Mouse (Mus musculus): ENCODE measurements around the gene Cplx3.
A peak's percentile ranks its signal among the peaks of the same experiment; 100 is the strongest.

Cplx3 gene

GRCm38 (mm10) chr9:57638651-57639459 is 32.8 kb upstream of the Cplx3 start:
- DNase-seq (ENCODE audit: low read depth in 1 of 2, low spot score in 2 of 2): no peak

DNA sequence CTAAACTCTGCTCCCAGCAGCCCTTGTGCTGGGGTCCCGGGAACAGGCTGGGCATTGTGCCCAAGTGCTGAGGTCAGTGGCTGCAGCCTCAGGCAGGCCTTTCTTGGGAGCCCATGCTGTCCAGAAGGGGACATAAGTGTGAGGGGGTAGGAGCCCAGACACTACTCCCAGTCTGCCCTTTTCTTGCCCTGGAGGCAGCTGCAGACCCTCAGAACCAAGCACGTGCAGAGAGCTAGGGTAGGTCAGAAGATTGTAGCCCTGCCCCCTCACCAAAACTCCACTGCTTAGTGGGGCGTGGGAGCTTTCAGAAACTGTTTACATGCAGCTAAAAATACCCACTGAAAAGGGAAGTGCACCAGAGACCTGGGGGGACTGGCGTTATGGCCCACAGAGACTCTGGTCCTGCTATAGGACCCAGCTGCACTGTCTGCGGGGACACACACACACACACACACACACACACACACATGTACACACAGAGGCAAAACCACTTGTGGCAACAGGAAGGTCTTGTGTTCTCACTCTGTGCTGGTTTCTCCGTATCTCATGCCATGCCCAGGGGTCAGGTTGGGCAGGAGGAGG is 31.8 kb upstream of the Cplx3 start:
- no peak for DNase-seq (ENCODE audit: low read depth in 1 of 2, low spot score in 2 of 2)

DNA sequence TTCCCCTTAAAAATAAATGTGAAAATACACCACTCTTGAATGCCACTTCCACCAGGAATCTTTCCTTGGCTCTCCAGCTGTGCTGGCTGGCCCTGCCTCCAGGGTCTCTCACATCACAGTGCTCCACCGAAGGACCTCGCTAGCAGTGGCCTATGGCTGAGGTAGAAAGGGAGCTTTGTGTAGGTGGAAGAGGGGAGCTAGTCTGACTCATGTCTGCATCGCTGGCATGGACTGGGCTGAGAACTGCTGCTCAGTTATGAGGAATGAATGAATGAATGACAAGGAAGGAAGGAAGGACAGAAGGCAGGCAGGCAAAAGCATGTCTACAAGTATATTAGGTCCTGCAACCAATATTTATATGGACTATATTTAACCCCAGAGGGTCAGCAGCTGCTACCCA is 31.2 kb upstream of the Cplx3 start:
- no peak for DNase-seq (ENCODE audit: low read depth in 1 of 2, low spot score in 2 of 2)

DNA sequence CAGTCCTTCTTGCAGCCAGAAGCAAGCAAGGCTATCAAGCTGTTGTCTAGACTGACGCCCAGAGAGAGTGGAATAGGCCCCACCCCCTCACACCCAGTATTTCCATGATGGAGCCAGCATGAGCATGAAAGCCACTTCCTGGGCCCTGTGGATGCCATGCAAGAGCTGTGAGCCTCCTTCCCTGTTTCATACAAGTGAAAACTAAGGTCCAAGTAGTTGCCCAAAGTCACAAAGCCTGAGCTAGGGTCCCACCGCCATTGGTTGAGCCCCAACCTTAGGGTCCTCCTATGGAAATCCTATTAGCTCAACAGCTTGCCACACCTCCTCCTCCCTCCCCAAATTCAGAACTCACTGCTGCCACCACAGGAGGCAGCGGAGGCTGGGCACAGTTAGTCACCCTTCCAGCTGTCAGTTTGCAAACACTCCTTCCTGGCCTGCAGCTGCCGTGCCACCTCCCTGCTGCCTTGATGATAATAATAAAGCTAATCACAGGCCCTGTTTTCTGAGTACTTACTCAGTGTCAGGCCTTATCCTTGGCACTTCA is 27.5 kb upstream of the Cplx3 start:
- no peak for DNase-seq (ENCODE audit: low read depth in 1 of 2, low spot score in 2 of 2)

DNA sequence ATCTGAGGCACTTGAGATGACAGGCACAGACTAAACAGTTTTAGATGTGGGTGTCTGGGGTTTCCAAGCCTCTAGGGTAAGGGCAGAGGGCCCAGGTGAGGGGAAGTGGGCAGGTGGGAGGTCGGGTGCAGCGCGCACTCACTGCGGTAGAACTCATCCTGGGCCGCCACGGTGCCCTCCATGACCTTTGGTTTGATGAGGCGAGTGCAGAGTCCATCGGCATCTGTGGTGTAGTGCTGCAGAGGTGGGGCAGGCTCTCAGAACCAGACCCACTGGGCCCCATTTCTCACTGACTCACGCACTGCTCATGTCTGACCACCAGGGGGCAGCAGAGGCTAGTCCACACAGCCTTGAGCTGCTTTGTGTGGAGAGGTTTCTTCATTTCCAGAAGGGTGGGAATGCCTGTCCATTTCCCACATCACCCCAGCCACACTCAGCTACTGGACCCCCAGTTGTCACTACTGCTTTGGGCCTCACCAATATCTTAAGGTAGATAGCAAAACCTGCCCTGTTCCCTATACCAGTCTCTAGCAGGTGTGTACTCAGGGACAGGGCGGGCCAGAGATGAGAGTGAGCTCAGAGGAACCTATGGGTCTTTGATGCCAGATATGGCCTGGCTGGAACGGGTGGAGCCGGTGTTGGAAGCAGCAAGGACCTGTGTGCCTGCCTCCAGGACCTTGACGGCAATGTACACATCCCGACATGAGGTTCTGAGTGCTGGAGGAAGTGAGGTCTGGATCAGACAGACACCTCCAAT is 23.2 kb upstream of the Cplx3 start:
- DNase-seq (ENCODE audit: low read depth in 1 of 2, low spot score in 2 of 2): peak in 1 of 2 experiments; percentile 67

- DNase-seq (ENCODE audit: low read depth in 1 of 2, low spot score in 2 of 2): no peak
These were observed 22.6 kb upstream of the Cplx3 start for GRCm38 (mm10) chr9:57628717-57629116.

DNA sequence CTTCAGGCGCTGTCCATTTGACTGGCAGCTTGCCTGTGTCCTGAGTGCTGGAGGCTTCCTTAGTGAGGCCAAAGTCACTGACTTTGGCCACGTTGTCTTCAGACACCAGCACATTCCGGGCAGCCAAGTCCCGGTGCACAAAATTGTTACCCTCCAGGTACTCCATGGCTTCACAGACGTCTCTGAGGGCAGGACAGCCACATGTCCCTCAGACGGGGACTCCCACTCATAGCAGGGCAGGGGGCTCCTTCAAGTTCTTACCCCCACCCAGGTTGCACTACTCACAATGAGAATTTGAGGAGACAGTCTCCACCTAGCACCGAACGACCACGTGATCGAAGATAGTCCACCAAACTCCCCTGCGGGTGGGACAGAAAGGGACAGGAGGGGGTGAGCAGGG is 21.8 kb upstream of the Cplx3 start:
- no peak for DNase-seq (ENCODE audit: low read depth in 1 of 2, low spot score in 2 of 2)

GRCm38 (mm10) chr9:57627191-57627590 is 21.1 kb upstream of the Cplx3 start:
- no peak for DNase-seq (ENCODE audit: low read depth in 1 of 2, low spot score in 2 of 2)

GRCm38 (mm10) chr9:57625674-57626500 is 19.8 kb upstream of the Cplx3 start:
- DNase-seq (ENCODE audit: low read depth in 1 of 2, low spot score in 2 of 2): no peak

DNA sequence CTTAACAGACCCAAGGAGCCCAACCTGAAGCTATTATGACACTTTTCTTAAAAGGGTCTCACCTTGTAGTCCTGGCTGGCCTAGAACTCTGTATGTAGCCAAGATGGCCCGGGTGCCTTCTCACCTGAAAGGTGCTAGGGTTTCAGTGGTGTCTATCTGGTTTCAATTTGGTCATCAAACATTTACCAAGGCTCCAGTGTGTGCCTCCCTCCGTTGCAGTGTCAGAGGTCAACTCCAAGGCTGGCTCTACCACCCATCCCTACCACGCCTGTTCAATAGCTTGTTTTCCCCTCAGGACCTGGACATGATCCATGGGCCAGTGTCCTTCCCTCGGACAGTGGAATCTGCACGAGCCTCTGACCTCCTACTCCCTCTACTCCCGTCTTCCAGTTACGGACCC is 18.2 kb upstream of the Cplx3 start:
- no peak for DNase-seq (ENCODE audit: low read depth in 1 of 2, low spot score in 2 of 2)

GRCm38 (mm10) chr9:57620674-57621073 is 14.6 kb upstream of the Cplx3 start, which contains the start of gene Lman1l:
TSS of gene Lman1l (minus strand) at chr9:57620774.
- no peak for DNase-seq (ENCODE audit: low read depth in 1 of 2, low spot score in 2 of 2)

DNA sequence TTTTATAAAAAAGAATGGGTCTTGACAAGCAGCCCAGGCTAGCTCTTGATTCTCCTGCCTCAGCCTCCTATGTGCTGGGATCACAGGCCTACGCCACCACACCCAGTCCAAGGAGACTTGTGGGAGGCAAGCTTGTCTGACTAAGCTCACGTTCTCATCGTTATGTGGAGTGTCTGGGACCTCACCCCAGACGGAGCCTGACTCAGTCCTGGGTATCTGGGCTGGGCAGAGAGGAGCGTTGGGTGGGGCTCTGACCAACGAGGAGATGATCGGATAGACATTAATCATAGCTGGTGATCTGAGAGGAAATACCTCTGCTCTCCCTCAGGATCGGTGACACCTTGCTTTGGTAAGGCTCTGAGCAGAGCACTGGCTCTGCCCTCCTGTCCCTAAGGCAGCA is 12.8 kb upstream of the Cplx3 start:
- DNase-seq (ENCODE audit: low read depth in 1 of 2, low spot score in 2 of 2): no peak

- DNase-seq (ENCODE audit: low read depth in 1 of 2, low spot score in 2 of 2): no peak
These were observed 11.6 kb upstream of the Cplx3 start for GRCm38 (mm10) chr9:57617556-57618169.

GRCm38 (mm10) chr9:57614786-57615185 is 8.7 kb upstream of the Cplx3 start:
- no peak for DNase-seq (ENCODE audit: low read depth in 1 of 2, low spot score in 2 of 2)

GRCm38 (mm10) chr9:57613975-57614374 is 7.9 kb upstream of the Cplx3 start:
- DNase-seq (ENCODE audit: low read depth in 1 of 2, low spot score in 2 of 2): no peak

DNA sequence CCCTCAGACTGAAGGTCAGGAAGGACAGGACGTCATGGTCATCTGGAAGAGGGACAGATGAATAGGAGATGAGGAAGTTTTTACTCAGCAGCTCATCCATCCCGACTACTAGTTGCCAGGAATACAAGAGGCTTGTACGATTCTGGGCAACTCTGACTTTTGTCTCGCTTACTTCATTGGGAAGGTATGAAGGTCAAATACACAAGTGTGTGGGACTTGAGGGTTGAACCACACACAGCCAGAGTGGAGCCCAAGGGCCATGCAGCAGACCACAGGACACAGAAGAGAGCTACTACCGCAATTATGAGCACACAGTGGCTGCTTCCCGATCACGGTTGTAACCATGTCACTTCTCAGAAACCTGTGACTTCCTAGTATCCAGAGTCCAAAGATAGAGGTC is 6.5 kb upstream of the Cplx3 start:
- DNase-seq (ENCODE audit: low read depth in 1 of 2, low spot score in 2 of 2): no peak

- DNase-seq (ENCODE audit: low read depth in 1 of 2, low spot score in 2 of 2): no peak
These were observed 4.3 kb upstream of the Cplx3 start for GRCm38 (mm10) chr9:57610359-57610826.

- DNase-seq (ENCODE audit: low read depth in 1 of 2, low spot score in 2 of 2): no peak
These were observed 3.7 kb upstream of the Cplx3 start for GRCm38 (mm10) chr9:57609803-57610202.

- no peak for DNase-seq (ENCODE audit: low read depth in 1 of 2, low spot score in 2 of 2)
These were observed 578 bp downstream of the Cplx3 start for GRCm38 (mm10) chr9:57605503-57605902.

- no peak for DNase-seq (ENCODE audit: low read depth in 1 of 2, low spot score in 2 of 2)
These were observed 1.2 kb downstream of the Cplx3 start for GRCm38 (mm10) chr9:57604875-57605274.

Measured in monocyte, adult 2 months (primary cell).